Mouse (Mus musculus) C2C12 (cell line): ENCODE data around the gene Lca5l.

Source experiments
- CEBPB ChIP-seq: IDR thresholded peaks from one replicate; pipeline ENCODE4 v1.6.1; 2011; ENCODE audit warnings: low read depth, mild to moderate bottlenecking, control low read depth, moderate library complexity
- CTCF ChIP-seq: IDR thresholded peaks from one replicate; pipeline ENCODE4 v1.5.1; 2011; ENCODE audit not compliant: control insufficient read depth, insufficient read depth, insufficient read length
- FOSL1 ChIP-seq: IDR thresholded peaks from one replicate; pipeline ENCODE4 v1.8.0; 2011; ENCODE audit warnings: mild to moderate bottlenecking, low read length; ENCODE audit not compliant: poor library complexity, insufficient read depth, severe bottlenecking
- MAX ChIP-seq: IDR thresholded peaks from one replicate; pipeline ENCODE4 v1.6.1; 2011; ENCODE audit warnings: mild to moderate bottlenecking, control low read depth
- MYOD1 ChIP-seq: IDR thresholded peaks from one replicate; pipeline ENCODE4 v1.6.1; 2011; ENCODE audit warnings: low read depth; ENCODE audit not compliant: control insufficient read depth, insufficient read length
- MYOG ChIP-seq: IDR thresholded peaks from one replicate; pipeline ENCODE4 v1.6.1; 2011; ENCODE audit not compliant: control insufficient read depth, insufficient read length; ENCODE audit errors: extremely low read depth
- USF1 ChIP-seq: IDR thresholded peaks from one replicate; pipeline ENCODE4 v1.6.1; 2011; ENCODE audit warnings: low read depth, mild to moderate bottlenecking, control low read depth, moderate library complexity

DNA sequence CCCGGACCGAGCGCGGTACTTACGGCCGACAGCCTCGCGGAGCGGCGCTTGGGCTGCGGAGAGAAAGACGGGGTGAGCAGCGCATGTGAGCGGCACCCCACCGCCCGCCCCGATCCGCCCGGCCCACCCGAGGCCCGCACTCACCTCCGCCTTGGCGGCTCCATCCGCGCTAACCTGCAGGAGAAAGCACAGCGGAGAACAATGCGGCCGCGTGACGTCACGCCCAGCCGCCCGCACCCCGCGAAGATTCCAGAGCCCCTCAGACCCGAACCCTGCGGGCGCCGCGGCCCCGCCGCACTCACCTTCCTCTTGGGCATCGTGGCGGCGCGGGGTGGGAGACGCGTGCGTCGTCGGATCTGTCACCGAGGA is 64.8 kb downstream of the Lca5l start:
- TF ChIP-seq MYOG = no peak
- no peak for TF ChIP-seq CTCF
- no peak for TF ChIP-seq MAX
- no peak for TF ChIP-seq FOSL1
- no peak for TF ChIP-seq CEBPB
- TF ChIP-seq USF1 = no peak
- no peak for TF ChIP-seq MYOD1
